Mouse (Mus musculus): Measurements from ENCODE around the gene Gzmd. TPM values are rescaled to one million over a fixed set of nuclear protein-coding genes. Genes with fewer than 3 reads are reported as not detected.
"Not testable (repeated sequence)": the region's sequence is repeated elsewhere in the genome, so short reads cannot be mapped to it uniquely, and the experiment has no call there.

The Gzmd gene
- polyA plus RNA-seq, 1 experiment from 2014 or later, result not detected

GRCm38 (mm10) chr14:56120525-56120924 is 11.9 kb downstream of the Gzmd start, which contains the start of gene Gzme:
Gzme (minus strand) TSS chr14:56120625.
- no peaks in the 10 kb centered on the region for H3K27me3 ChIP-seq
- no peaks in the 10 kb centered on the region for H3K9me3 ChIP-seq (replicated peaks)
- no peak for ATAC-seq (ENCODE audit: insufficient read depth)
- H3K4me2 ChIP-seq, result no peak within 1 kb of the TSS
- no peak within 1 kb of the TSS for H3K27ac ChIP-seq (replicated peaks)
- H3K4me3 ChIP-seq (replicated peaks), result no peak within 1 kb of the TSS
- no peaks in the 10 kb centered on the region for H3K36me3 ChIP-seq (replicated peaks)
- no peaks in the 10 kb centered on the region for H3K4me1 ChIP-seq (replicated peaks)
- H3K9ac ChIP-seq, result no peak within 1 kb of the TSS

GRCm38 (mm10) chr14:56115531-56116310 is 16.7 kb downstream of the Gzmd start:
- H3K9ac ChIP-seq; ATAC-seq (ENCODE audit: insufficient read depth); H3K4me2 ChIP-seq; H3K27me3 ChIP-seq; H3K27ac ChIP-seq (replicated peaks); H3K9me3 ChIP-seq (replicated peaks); H3K4me3 ChIP-seq (replicated peaks); H3K4me1 ChIP-seq (replicated peaks); H3K36me3 ChIP-seq (replicated peaks): not testable (repeated sequence)
- WGBS (ENCODE audit: insufficient replicate concordance), result 77% methylated on average over 33 of the region's 33 CpGs

GRCm38 (mm10) chr14:56105447-56106180 is 26.8 kb downstream of the Gzmd start:
- H3K4me3 ChIP-seq (replicated peaks), result no peak overlapping the region
- H3K4me2 ChIP-seq, result no peak overlapping the region
- H3K36me3 ChIP-seq (replicated peaks), result no peaks in the 10 kb centered on the region
- no peaks in the 10 kb centered on the region for H3K27me3 ChIP-seq
- ATAC-seq (ENCODE audit: insufficient read depth), result no peak
- H3K9ac ChIP-seq, result no peak overlapping the region
- no peaks in the 10 kb centered on the region for H3K9me3 ChIP-seq (replicated peaks)
- 65% methylated on average over 13 of the region's 13 CpGs for WGBS (ENCODE audit: insufficient replicate concordance)
- H3K4me1 ChIP-seq (replicated peaks), result no peaks in the 10 kb centered on the region
- no peak overlapping the region for H3K27ac ChIP-seq (replicated peaks)

- no peak overlapping the region for H3K4me2 ChIP-seq
- no peaks in the 10 kb centered on the region for H3K4me1 ChIP-seq (replicated peaks)
- no peaks in the 10 kb centered on the region for H3K27me3 ChIP-seq
- no peak overlapping the region for H3K4me3 ChIP-seq (replicated peaks)
- no peaks in the 10 kb centered on the region for H3K9me3 ChIP-seq (replicated peaks)
- WGBS (ENCODE audit: insufficient replicate concordance), result 50% methylated on average over 5 of the region's 5 CpGs
- H3K27ac ChIP-seq (replicated peaks), result no peak overlapping the region
- no peaks in the 10 kb centered on the region for H3K36me3 ChIP-seq (replicated peaks)
- no peak for ATAC-seq (ENCODE audit: insufficient read depth)
- no peak overlapping the region for H3K9ac ChIP-seq
Observed at GRCm38 (mm10) chr14:56105016-56105415, 27.4 kb downstream of the Gzmd start.

GRCm38 (mm10) chr14:56103452-56103851 is 29.0 kb downstream of the Gzmd start:
- Histone ChIP-seq H3K4me2 (no peak overlapping the region), H3K36me3 (replicated peaks) (no peaks in the 10 kb centered on the region), H3K9me3 (replicated peaks) (no peaks in the 10 kb centered on the region), H3K4me3 (replicated peaks) (no peak overlapping the region), H3K27me3 (no peaks in the 10 kb centered on the region), H3K9ac (no peak overlapping the region), H3K4me1 (replicated peaks) (no peaks in the 10 kb centered on the region), H3K27ac (replicated peaks) (no peak overlapping the region)
- WGBS (ENCODE audit: insufficient replicate concordance), result 49% methylated on average over 3 of the region's 3 CpGs
- ATAC-seq (ENCODE audit: insufficient read depth), result no peak

- no peaks in the 10 kb centered on the region for H3K36me3 ChIP-seq (replicated peaks)
- H3K27me3 ChIP-seq, result no peaks in the 10 kb centered on the region
- H3K27ac ChIP-seq (replicated peaks), result no peak within 1 kb of the TSS
- H3K9me3 ChIP-seq (replicated peaks), result no peaks in the 10 kb centered on the region
- 36% methylated on average over 10 of the region's 10 CpGs for WGBS (ENCODE audit: insufficient replicate concordance)
- no peak within 1 kb of the TSS for H3K9ac ChIP-seq
- no peak for ATAC-seq (ENCODE audit: insufficient read depth)
- no peak within 1 kb of the TSS for H3K4me2 ChIP-seq
- H3K4me1 ChIP-seq (replicated peaks), result no peaks in the 10 kb centered on the region
- no peak within 1 kb of the TSS for H3K4me3 ChIP-seq (replicated peaks)
Observed at GRCm38 (mm10) chr14:56102386-56102785, 30.0 kb downstream of the Gzmd start, which contains the start of gene Ctsg. Ctsg (minus strand) TSS chr14:56102574.

GRCm38 (mm10) chr14:56098940-56099339 is 33.5 kb downstream of the Gzmd start:
- no peaks in the 10 kb centered on the region for H3K9me3 ChIP-seq (replicated peaks)
- no peak overlapping the region for H3K4me2 ChIP-seq
- H3K4me1 ChIP-seq (replicated peaks), result no peaks in the 10 kb centered on the region
- H3K27me3 ChIP-seq, result no peaks in the 10 kb centered on the region
- 56% methylated on average over 4 of the region's 4 CpGs for WGBS (ENCODE audit: insufficient replicate concordance)
- H3K36me3 ChIP-seq (replicated peaks), result no peaks in the 10 kb centered on the region
- no peak overlapping the region for H3K9ac ChIP-seq
- H3K4me3 ChIP-seq (replicated peaks), result no peak overlapping the region
- H3K27ac ChIP-seq (replicated peaks), result no peak overlapping the region
- ATAC-seq (ENCODE audit: insufficient read depth), result no peak

GRCm38 (mm10) chr14:56097597-56097996 is 34.8 kb downstream of the Gzmd start:
- Histone ChIP-seq H3K36me3 (replicated peaks) (no peaks in the 10 kb centered on the region), H3K9me3 (replicated peaks) (no peaks in the 10 kb centered on the region), H3K27ac (replicated peaks) (no peak overlapping the region), H3K4me1 (replicated peaks) (no peaks in the 10 kb centered on the region), H3K9ac (no peak overlapping the region), H3K4me2 (no peak overlapping the region), H3K27me3 (no peaks in the 10 kb centered on the region), H3K4me3 (replicated peaks) (no peak overlapping the region)
- 54% methylated on average over 1 of the region's 1 CpGs for WGBS (ENCODE audit: insufficient replicate concordance)
- no peak for ATAC-seq (ENCODE audit: insufficient read depth)

- Histone ChIP-seq H3K4me1 (replicated peaks) (no peaks in the 10 kb centered on the region), H3K27ac (replicated peaks) (no peak overlapping the region), H3K27me3 (no peaks in the 10 kb centered on the region), H3K9ac (no peak overlapping the region), H3K9me3 (replicated peaks) (no peaks in the 10 kb centered on the region), H3K4me3 (replicated peaks) (no peak overlapping the region), H3K4me2 (no peak overlapping the region), H3K36me3 (replicated peaks) (no peaks in the 10 kb centered on the region)
- WGBS (ENCODE audit: insufficient replicate concordance), result 23% methylated on average over 2 of the region's 2 CpGs
- ATAC-seq (ENCODE audit: insufficient read depth), result no peak
Observed at GRCm38 (mm10) chr14:56093353-56093752, 39.1 kb downstream of the Gzmd start.

GRCm38 (mm10) chr14:56086711-56087110 is 45.7 kb downstream of the Gzmd start:
- no peak overlapping the region for H3K4me3 ChIP-seq (replicated peaks)
- no peak overlapping the region for H3K27ac ChIP-seq (replicated peaks)
- no peaks in the 10 kb centered on the region for H3K27me3 ChIP-seq
- no peaks in the 10 kb centered on the region for H3K9me3 ChIP-seq (replicated peaks)
- no peaks in the 10 kb centered on the region for H3K4me1 ChIP-seq (replicated peaks)
- H3K4me2 ChIP-seq, result no peak overlapping the region
- ATAC-seq (ENCODE audit: insufficient read depth), result no peak
- H3K36me3 ChIP-seq (replicated peaks), result no peaks in the 10 kb centered on the region
- 32% methylated on average over 3 of the region's 3 CpGs for WGBS (ENCODE audit: insufficient replicate concordance)
- no peak overlapping the region for H3K9ac ChIP-seq

GRCm38 (mm10) chr14:56085167-56085566 is 47.2 kb downstream of the Gzmd start, which contains the start of gene Mcpt8:
Mcpt8 (minus strand) TSS chr14:56085273.
- Histone ChIP-seq H3K36me3 (replicated peaks) (no peaks in the 10 kb centered on the region), H3K27ac (replicated peaks) (no peak within 1 kb of the TSS), H3K9me3 (replicated peaks) (no peaks in the 10 kb centered on the region), H3K4me3 (replicated peaks) (no peak within 1 kb of the TSS), H3K4me1 (replicated peaks) (no peaks in the 10 kb centered on the region), H3K27me3 (no peaks in the 10 kb centered on the region), H3K9ac (no peak within 1 kb of the TSS), H3K4me2 (no peak within 1 kb of the TSS)
- 74% methylated on average over 2 of the region's 2 CpGs for WGBS (ENCODE audit: insufficient replicate concordance)
- no peak for ATAC-seq (ENCODE audit: insufficient read depth)
